Mouse (Mus musculus) ovary, adult 2 months (tissue): ENCODE results near the gene Ugt2a2. TPM values are rescaled to one million over a fixed set of nuclear protein-coding genes. Genes with fewer than 3 reads are reported as not detected.

Experiments
- polyA plus RNA-seq: library from polyadenylated mRNA; depleted of rRNA; stranded (reverse); fragments of >200 nt; gene quantifications from 2 replicates; pipeline ENCODE4 v1.2.3, GENCODE M21; 2012; rRNA removed

Gene Ugt2a2
- polyA plus RNA-seq: not detected in 2 replicates

DNA sequence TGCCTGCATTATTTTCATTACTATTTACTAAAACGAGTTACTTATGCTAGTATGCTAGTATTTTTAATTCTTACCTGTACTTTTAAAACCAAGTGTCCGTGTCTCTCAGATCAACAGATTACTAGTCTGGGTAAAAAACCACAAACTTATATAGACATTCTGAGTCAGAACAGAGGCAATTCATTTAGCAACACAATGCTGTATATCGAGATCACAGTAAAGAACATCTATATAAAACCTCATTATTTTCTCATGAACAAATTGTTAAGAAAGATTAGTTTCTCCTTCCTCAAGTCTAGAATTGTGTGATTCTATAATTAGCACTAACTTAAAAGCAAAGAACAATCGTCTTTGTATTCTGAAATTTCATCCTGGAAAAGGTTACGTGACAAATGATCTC, at the start of gene Ugt2a2:
Gene Ugt2a2, minus strand, starts transcription at position 101 of the 400 bp plus-strand sequence.

DNA sequence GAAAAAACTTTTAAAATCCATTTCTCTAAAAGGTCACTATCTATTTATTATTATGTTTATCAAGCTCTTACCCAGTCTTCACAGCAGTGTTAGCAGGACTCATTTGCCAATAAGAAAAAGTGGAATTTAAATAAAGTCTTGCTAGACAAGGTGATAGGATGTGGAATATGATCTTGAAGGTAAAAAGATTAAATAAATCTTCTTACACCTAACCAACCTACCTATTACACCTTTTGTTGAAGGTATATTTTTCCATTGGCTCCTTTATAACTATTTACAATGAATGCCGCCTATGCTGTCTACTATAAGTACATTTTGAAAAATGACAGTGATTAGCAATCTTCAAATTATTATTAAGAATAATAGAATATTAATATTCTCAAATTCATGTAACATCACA, 8.7 kb upstream of the Ugt2a2 start, which contains the start of gene Ugt2a1:
Gene Ugt2a1, minus strand, starts transcription at position 101 of the 400 bp plus-strand sequence.

GRCm38 (mm10) chr5:87486706-87487105, 4.6 kb upstream of the Ugt2a2 start, which contains the start of gene Gm43638:
Gene Gm43638, minus strand, starts transcription at chr5:87486806.

DNA sequence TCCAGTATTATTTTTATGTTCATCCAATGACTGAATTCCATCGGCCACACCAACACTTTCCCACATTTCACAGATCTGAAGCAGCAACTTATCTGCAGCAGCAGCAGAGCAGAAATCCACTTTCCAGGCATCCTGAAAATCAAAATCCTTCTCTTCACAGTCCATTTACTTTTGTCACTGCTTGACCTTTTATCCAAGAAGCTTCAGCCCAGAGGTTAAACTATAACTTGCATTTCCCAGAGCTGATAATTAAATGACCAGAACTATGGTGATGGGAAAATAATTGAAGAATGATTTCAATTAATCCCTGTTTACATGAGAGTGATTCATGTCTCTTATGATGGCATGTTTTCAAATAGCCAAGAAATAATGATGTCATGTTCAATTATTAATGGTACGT, 58.0 kb downstream of the Ugt2a2 start, which contains the start of gene Ugt2b38:
Gene Ugt2b38, minus strand, starts transcription at position 163 of the 400 bp plus-strand sequence.

Other genes starting within 250 kb of the Ugt2a2 start
- not detected in 2 replicates for gene Ugt2b37, start 227.5 kb downstream of the Ugt2a2 start, polyA plus RNA-seq
- not detected in 2 replicates for gene Ugt2a3, start 145.1 kb downstream of the Ugt2a2 start, polyA plus RNA-seq
- gene Ugt2b38, start 58.1 kb downstream of the Ugt2a2 start, polyA plus RNA-seq: not detected in 2 replicates
- gene Gm43638, start 4.5 kb upstream of the Ugt2a2 start, polyA plus RNA-seq: not detected in 2 replicates
- gene Ugt2a1, start 8.6 kb upstream of the Ugt2a2 start, polyA plus RNA-seq: not detected in 2 replicates
- not detected in 2 replicates for gene Sult1b1, start 55.9 kb upstream of the Ugt2a2 start, polyA plus RNA-seq
- gene Sult1d1, start 86.8 kb upstream of the Ugt2a2 start, polyA plus RNA-seq: 0.07 TPM in 1 of 2 replicates, not detected in the other
- not detected in 2 replicates for gene Sult1e1, start 109.3 kb upstream of the Ugt2a2 start, polyA plus RNA-seq
- not detected in 2 replicates for gene Csn1s1, start 183.9 kb upstream of the Ugt2a2 start, polyA plus RNA-seq
- not detected in 2 replicates for gene Csn2, start 217.4 kb upstream of the Ugt2a2 start, polyA plus RNA-seq